Mouse (Mus musculus) adrenal gland (tissue): Measurements from ENCODE around the gene Dnaja1.

Experiments
- intact Hi-C: fragments of 180-260 bp; cut with DNase I; formaldehyde crosslinking; loops from one replicate; pipeline ENCODE4 v1.15.1; 2025
- microRNA-seq, 2 experiments: library from miRNA; unstranded; fragments of <30 nt; microRNA quantifications; one replicate each; pipeline ENCODE4; 2019

Gene Dnaja1

GRCm38 (mm10) chr4:40731262-40731661, 9.3 kb downstream of the Dnaja1 start:
- intact Hi-C loops = no loop called here

- intact Hi-C loops = no loop called here
These were observed 13.4 kb downstream of the Dnaja1 start for GRCm38 (mm10) chr4:40735351-40735750.

- intact Hi-C loops = no loop called here
These were observed 35.3 kb downstream of the Dnaja1 start for GRCm38 (mm10) chr4:40757157-40757779.

GRCm38 (mm10) chr4:40757780-40758420, 36.0 kb downstream of the Dnaja1 start, which contains the start of gene Smu1:
TSS of gene Smu1 (minus strand) at chr4:40757923.
- intact Hi-C loops = no loop called here

- intact Hi-C loops = no loop called here
These were observed 37.9 kb downstream of the Dnaja1 start for GRCm38 (mm10) chr4:40759876-40760275.

GRCm38 (mm10) chr4:40774279-40775259, 52.6 kb downstream of the Dnaja1 start:
- intact Hi-C loops = loop anchor here (2.0 to 5.0 kb wide), 2 partner anchors 78 to 132 kb away; partner anchors contain the start of gene B4galt1

- intact Hi-C loops = loop anchor here (5.0 kb wide), 1 partner anchor 76 kb away; the partner anchor contains the start of gene B4galt1
These were observed 54.5 kb downstream of the Dnaja1 start for GRCm38 (mm10) chr4:40776416-40776815.

GRCm38 (mm10) chr4:40777116-40777515, 55.2 kb downstream of the Dnaja1 start:
- intact Hi-C loops = loop anchor here (5.0 kb wide), 1 partner anchor 75 kb away; the partner anchor contains the start of gene B4galt1

GRCm38 (mm10) chr4:40778656-40779055, 56.7 kb downstream of the Dnaja1 start:
- intact Hi-C loops = loop anchor here (5.0 kb wide), 1 partner anchor 74 kb away; the partner anchor contains the start of gene B4galt1

- intact Hi-C loops = no loop called here
These were observed 59.2 kb downstream of the Dnaja1 start for GRCm38 (mm10) chr4:40781143-40781542.

- intact Hi-C loops = no loop called here
These were observed 60.0 kb downstream of the Dnaja1 start for GRCm38 (mm10) chr4:40781797-40782495.

GRCm38 (mm10) chr4:40783049-40783448, 61.1 kb downstream of the Dnaja1 start:
- intact Hi-C loops = no loop called here

GRCm38 (mm10) chr4:40784556-40785169, 62.7 kb downstream of the Dnaja1 start:
- intact Hi-C loops = no loop called here

- intact Hi-C loops = no loop called here
These were observed 63.7 kb downstream of the Dnaja1 start for GRCm38 (mm10) chr4:40785620-40786166.

GRCm38 (mm10) chr4:40786578-40786977, 64.6 kb downstream of the Dnaja1 start:
- intact Hi-C loops = no loop called here

Small RNA genes within 50 kb of the gene (microRNA-seq; reads per million reads assigned to microRNA genes)
- gene Mir207 = 0 reads per million in 2 experiments
